Mouse (Mus musculus) hindbrain, embryonic 11.5 days (tissue): ENCODE results near the gene Psd4. TPM values are rescaled to one million over a fixed set of nuclear protein-coding genes. Genes with fewer than 3 reads are reported as not detected.

ENCODE experiments used
- ATAC-seq: fragments of 200-750 bp; cut with Nextera tagmentation; 2 replicates; pipeline ENCODE4 v1.8.0; 2017; ENCODE audit warnings: mild to moderate bottlenecking, moderate TSS enrichment, moderate library complexity; ENCODE audit not compliant: low FRiP score
- DNase-seq: peaks from one replicate; pipeline ENCODE4 v3.0.0-alpha.2; 2015; ENCODE audit warnings: low spot score
- H3K27ac ChIP-seq: fragments of 300-500 bp; sonication (generic); 2 replicates; pipeline ENCODE4 v1.5.1; 2014; ENCODE audit warnings: mild to moderate bottlenecking, low read depth, low read length
- H3K27me3 ChIP-seq: fragments of 300-500 bp; sonication (generic); 2 replicates; pipeline ENCODE4 v1.6.1; 2014; ENCODE audit warnings: mild to moderate bottlenecking, low read length, moderate library complexity, mixed read lengths; ENCODE audit not compliant: control insufficient read depth, insufficient read depth
- H3K36me3 ChIP-seq: fragments of 300-500 bp; sonication (generic); 2 replicates; pipeline ENCODE4 v1.6.1; 2014; ENCODE audit warnings: mild to moderate bottlenecking, low read length, moderate library complexity, mixed read lengths; ENCODE audit not compliant: control insufficient read depth, insufficient read depth
- H3K4me1 ChIP-seq: fragments of 300-500 bp; sonication (generic); replicated peaks from 2 replicates; pipeline ENCODE4 v1.6.1; 2014; ENCODE audit warnings: low read length, mixed read lengths; ENCODE audit not compliant: control insufficient read depth, insufficient read depth
- H3K4me2 ChIP-seq: fragments of 300-500 bp; sonication (generic); replicated peaks from 2 replicates; pipeline ENCODE4 v1.6.1; 2014; ENCODE audit warnings: mild to moderate bottlenecking, low read depth, low read length
- H3K4me3 ChIP-seq: fragments of 300-500 bp; sonication (generic); 2 replicates; pipeline ENCODE4 v1.5.1; 2014; ENCODE audit warnings: low read depth, low read length
- H3K9ac ChIP-seq: fragments of 300-500 bp; sonication (generic); 2 replicates; pipeline ENCODE4 v1.6.1; 2014; ENCODE audit warnings: low read depth, low read length
- H3K9me3 ChIP-seq: fragments of 300-500 bp; sonication (generic); 2 replicates; pipeline ENCODE4 v1.6.1; 2016; ENCODE audit warnings: low read length; ENCODE audit not compliant: control insufficient read depth
- WGBS: fragments of 180-500 bp; shearing (Covaris S2); extraction: QIAGEN DNeasy Blood & Tissue Kit; methylation state at CpG from one replicate; pipeline ENCODE4 v1.1.7; 2014; 5-methylcytosine and 5-hydroxymethylcytosine counted together
- polyA plus RNA-seq: library from polyadenylated mRNA; unstranded; fragments of >200 nt; fragmentation: Nextera tagmentation; extraction: Ambion mirVana; gene quantifications from 2 replicates; pipeline ENCODE4 v1.2.1, GENCODE M21; 2014

The Psd4 gene
- polyA plus RNA-seq, 1 experiment from 2014 or later, result 0.46 TPM

DNA sequence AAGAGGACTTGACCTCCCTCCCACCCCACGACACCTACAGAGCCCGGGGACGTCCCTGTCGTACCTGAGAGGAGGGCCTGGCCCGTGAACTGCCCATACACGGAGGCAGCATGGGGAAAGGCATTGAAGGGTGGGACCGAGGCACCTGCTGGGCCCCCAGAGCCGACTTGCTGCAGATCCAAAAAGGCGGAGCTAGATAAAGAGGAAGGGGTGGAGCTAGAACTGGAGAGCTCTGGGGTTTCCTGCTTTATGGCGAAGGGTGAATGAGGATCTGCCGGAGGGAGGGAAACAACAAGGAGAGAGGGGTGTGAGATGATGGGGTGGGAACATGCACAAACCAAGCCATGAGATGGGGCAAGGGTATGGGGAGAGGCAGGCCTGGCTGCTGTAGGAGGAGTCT, 68.3 kb downstream of the Psd4 start:
- H3K4me2 ChIP-seq, result no peak overlapping the region
- H3K27ac ChIP-seq, result no peak overlapping the region
- no peaks in the 10 kb centered on the region for H3K36me3 ChIP-seq
- H3K4me1 ChIP-seq, result no peaks in the 10 kb centered on the region
- WGBS, result 76% methylated on average over 11 of the region's 11 CpGs
- H3K9me3 ChIP-seq, result no peaks in the 10 kb centered on the region
- H3K9ac ChIP-seq, result no peak overlapping the region
- DNase-seq, result no peak
- ATAC-seq, result no peak
- no peaks in the 10 kb centered on the region for H3K27me3 ChIP-seq
- H3K4me3 ChIP-seq, result no peak overlapping the region

GRCm38 (mm10) chr2:24440056-24440455, 72.7 kb downstream of the Psd4 start:
- H3K27ac ChIP-seq, result no peak overlapping the region
- no peaks in the 10 kb centered on the region; the same call in 1 of the 2 replicates for H3K4me1 ChIP-seq
- no peaks in the 10 kb centered on the region for H3K9me3 ChIP-seq
- no peak overlapping the region for H3K4me3 ChIP-seq
- H3K4me2 ChIP-seq, result no peak overlapping the region
- DNase-seq (no peak), ATAC-seq (no peak)
- no peaks in the 10 kb centered on the region for H3K36me3 ChIP-seq
- WGBS, result 91% methylated on average over 2 of the region's 2 CpGs
- H3K27me3 ChIP-seq, result no peaks in the 10 kb centered on the region
- H3K9ac ChIP-seq, result no peak overlapping the region

DNA sequence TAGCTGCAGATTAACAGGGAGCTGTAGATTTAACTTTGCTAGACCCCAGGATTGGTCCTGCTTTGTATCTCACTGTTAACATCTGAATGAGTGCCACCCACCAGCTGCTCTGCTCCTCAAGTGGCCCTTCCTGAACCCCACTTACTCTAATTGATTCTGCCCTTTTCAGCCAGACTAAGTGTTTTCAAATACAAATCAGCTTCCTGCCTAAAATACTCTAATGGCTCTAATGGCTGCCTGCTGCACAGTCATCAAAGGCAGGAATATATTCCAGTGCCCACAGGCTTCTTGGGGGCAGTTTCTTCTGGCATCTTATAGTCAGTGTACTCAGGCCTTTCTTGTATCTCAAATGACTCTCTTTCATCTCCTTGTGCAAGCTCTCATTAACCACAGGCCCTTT, 74.5 kb downstream of the Psd4 start:
- ATAC-seq, result no peak
- Histone ChIP-seq H3K27ac (no peak overlapping the region), H3K9me3 (no peaks in the 10 kb centered on the region), H3K27me3 (no peaks in the 10 kb centered on the region), H3K4me2 (no peak overlapping the region), H3K9ac (no peak overlapping the region), H3K36me3 (no peaks in the 10 kb centered on the region), H3K4me1 (no peaks in the 10 kb centered on the region; the same call in 1 of the 2 replicates), H3K4me3 (no peak overlapping the region)
- no peak for DNase-seq

DNA sequence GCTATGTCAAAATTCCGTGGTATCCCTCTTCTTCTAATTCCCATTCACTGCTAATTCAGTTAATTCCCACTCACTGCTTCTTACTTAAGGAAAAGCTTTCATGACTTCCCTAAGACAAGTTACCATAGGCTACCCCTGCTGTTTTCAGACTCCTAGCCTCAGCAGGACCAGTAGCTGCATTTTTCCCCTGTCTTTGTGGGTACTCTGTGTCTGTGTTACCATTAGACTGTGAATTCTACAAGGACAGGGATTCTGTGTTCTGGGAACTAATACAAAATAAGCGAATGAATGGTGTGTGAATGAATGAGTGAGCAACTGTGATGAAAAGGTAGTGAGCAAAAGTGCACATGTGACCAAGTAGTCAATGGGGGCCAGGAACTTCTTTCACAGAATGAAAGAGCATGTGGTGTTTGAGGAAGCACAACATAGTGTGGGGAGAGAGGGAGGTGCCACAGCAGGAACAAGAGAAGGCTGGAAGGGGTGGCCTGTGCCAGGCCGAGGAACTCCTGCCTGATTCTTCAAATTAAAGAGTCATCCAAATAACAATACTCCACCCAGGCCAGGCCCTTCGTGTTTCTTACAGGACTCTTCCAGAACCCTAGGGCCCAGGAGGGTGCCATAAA, 75.0 kb downstream of the Psd4 start:
- Histone ChIP-seq H3K4me3 (no peak overlapping the region), H3K9ac (no peak overlapping the region), H3K4me1 (no peaks in the 10 kb centered on the region; the same call in 1 of the 2 replicates), H3K4me2 (no peak overlapping the region), H3K27me3 (no peaks in the 10 kb centered on the region), H3K27ac (no peak overlapping the region), H3K36me3 (no peaks in the 10 kb centered on the region), H3K9me3 (no peaks in the 10 kb centered on the region)
- no peak for DNase-seq
- ATAC-seq, result no peak
- WGBS, result 62% methylated on average over 4 of the region's 4 CpGs

DNA sequence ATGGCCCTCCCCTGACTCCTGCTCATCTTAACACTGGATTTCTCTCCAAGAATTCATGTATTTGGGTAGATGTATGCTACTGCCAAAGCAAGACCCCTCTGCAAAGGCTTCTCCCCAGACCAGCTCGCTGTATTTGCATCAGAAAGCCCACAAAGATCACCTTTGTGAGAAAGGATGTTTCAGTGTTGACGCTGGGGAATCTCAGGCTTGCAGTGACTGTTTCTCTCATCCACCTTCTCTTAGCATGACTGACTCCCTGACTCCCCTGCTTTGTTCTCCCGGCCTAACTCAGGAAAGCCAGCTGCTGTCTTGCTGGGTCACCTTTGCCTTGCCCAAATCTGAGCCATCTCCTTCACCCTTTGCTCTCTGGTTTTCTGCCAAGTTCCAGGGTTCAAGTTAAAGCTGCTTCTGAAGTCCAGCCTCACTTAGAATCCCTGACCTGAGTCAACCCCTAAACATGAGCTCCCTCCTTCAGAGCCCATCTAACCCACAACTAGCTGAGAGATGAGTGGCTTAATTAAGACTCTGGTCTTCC, 75.9 kb downstream of the Psd4 start:
- WGBS, result 36% methylated on average over 3 of the region's 3 CpGs
- no peak overlapping the region for H3K27ac ChIP-seq

GRCm38 (mm10) chr2:24449111-24449510, 81.7 kb downstream of the Psd4 start:
- H3K27ac ChIP-seq, result no peak overlapping the region
- 77% methylated on average over 4 of the region's 4 CpGs for WGBS
- H3K9me3 ChIP-seq, result no peaks in the 10 kb centered on the region
- H3K4me2 ChIP-seq, result no peak overlapping the region
- ATAC-seq, result no peak
- no peaks in the 10 kb centered on the region for H3K27me3 ChIP-seq
- H3K9ac ChIP-seq, result no peak overlapping the region
- no peaks in the 10 kb centered on the region for H3K4me1 ChIP-seq
- H3K4me3 ChIP-seq, result no peak overlapping the region
- DNase-seq, result no peak
- no peaks in the 10 kb centered on the region for H3K36me3 ChIP-seq

More for the DNA sequence above, 75.9 kb downstream of the Psd4 start:
- Histone ChIP-seq H3K4me3 (no peak overlapping the region), H3K27me3 (no peaks in the 10 kb centered on the region), H3K9me3 (no peaks in the 10 kb centered on the region), H3K9ac (no peak overlapping the region), H3K36me3 (no peaks in the 10 kb centered on the region), H3K4me1 (no peaks in the 10 kb centered on the region; the same call in 1 of the 2 replicates), H3K4me2 (no peak overlapping the region)
- DNase-seq (no peak), ATAC-seq (no peak)

DNA sequence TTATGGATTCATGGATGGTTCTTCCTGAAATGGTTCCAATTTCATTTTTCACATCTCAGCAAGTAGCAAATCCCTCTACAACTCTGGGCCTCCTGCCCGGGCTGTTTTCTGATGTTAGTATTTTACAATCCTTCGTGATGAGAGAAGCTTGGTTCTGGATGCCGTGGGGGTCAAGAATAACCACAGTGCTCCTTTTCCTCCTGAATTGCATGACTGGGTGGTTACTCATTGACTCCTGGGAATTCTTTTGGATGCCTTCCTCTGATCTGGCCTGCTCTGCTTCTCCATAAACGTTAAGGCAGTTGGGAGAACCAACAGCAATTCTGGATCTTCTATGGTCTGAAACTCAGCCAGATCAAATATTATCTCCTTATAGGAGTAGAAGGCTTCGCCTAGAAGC, 85.8 kb downstream of the Psd4 start:
- no peak overlapping the region for H3K4me3 ChIP-seq
- WGBS, result 84% methylated on average over 5 of the region's 5 CpGs

DNA sequence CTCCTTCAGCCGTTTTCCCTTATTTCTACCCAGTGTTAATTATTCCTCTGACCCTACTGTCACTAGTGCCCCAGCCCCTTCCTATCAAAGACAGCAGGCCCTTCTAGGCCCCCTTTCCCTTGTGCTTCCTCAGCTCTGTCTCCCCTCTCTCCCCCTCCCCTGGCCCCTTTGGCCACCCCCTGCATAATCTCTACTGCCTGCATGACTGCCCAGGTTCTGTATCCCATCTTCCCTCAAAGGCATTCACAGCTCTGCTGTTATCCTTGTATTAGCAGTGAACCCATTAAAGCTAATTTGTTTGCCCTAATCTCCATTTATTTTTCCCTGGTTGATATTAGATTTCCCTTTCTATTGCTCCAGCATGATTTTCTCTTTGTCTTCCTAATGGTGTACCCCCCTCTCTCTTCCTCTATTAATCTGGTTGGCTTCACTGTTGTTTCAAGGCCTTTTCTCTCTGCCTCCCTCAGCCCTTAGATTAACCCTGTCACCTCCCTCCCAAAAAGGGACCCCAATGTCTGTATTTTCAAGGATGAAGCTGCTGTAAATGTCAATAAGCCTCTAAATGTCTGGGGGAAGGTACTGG, 87.1 kb downstream of the Psd4 start:
- Histone ChIP-seq H3K9me3 (no peaks in the 10 kb centered on the region), H3K4me1 (no peaks in the 10 kb centered on the region), H3K27me3 (no peaks in the 10 kb centered on the region), H3K27ac (no peak overlapping the region), H3K9ac (no peak overlapping the region), H3K4me2 (no peak overlapping the region), H3K36me3 (no peaks in the 10 kb centered on the region), H3K4me3 (no peak overlapping the region)
- DNase-seq (no peak), ATAC-seq (no peak)
- 57% methylated on average over 1 of the region's 1 CpGs for WGBS

More for the DNA sequence above, 85.8 kb downstream of the Psd4 start:
- H3K27me3 ChIP-seq, result no peaks in the 10 kb centered on the region
- no peak overlapping the region for H3K4me2 ChIP-seq
- H3K9ac ChIP-seq, result no peak overlapping the region
- no peaks in the 10 kb centered on the region for H3K9me3 ChIP-seq
- DNase-seq (no peak), ATAC-seq (no peak)
- no peaks in the 10 kb centered on the region for H3K4me1 ChIP-seq
- no peaks in the 10 kb centered on the region for H3K36me3 ChIP-seq
- H3K27ac ChIP-seq, result no peak overlapping the region
